In genomic region chr7:132994120-132994519, GRCm38 (mm10) we compare ENCODE assay signal across 14 mouse cellular contexts.
DNase-seq lines count a peak whose midpoint lies in the region; TF ChIP-seq lines count a peak whose summit lies in the region.
"Had no signal": no experiment of that assay in that cellular context is flagged by ENCODE, and none has a peak within 500 bp of the region (broad histone marks: within the 10 kb centered on the region; RNA-seq: fewer than 3 reads in every experiment).

No protein-coding gene starts in this region.

- H3K36me3 ChIP-seq in limb, embryonic 10.5 days: peaks cover 100% of the 10 kb centered on the region

- DNase-seq in gastrocnemius, adult 2 months: peak; percentile 25
- no peak for DNase-seq in gastrocnemius, postnatal 36 days
- no peak for DNase-seq in left cerebral cortex, adult 2 months (ENCODE audit: extremely low spot score in 1 of 2, low spot score in 2 of 2)
- DNase-seq in left cerebral cortex, adult 9 months (ENCODE audit: low spot score in 2 of 2): no peak
- peak; percentile 34 for DNase-seq in testis, postnatal 10 days (ENCODE audit: low spot score)
- DNase-seq in testis, postnatal 14 days (ENCODE audit: low spot score): no peak
- peak; percentile 28 for DNase-seq in limb, embryonic 10.5 days (ENCODE audit: low spot score)
- no peak for DNase-seq in cerebellum, postnatal 14 days
- DNase-seq: adrenal gland, adult 8-10 months; embryo, embryonic 11 days; kidney, postnatal 10 days; lung, postnatal 10 days; thymus, postnatal 36 days had no signal

- no peaks in the 10 kb centered on the region for H3K27me3 ChIP-seq in limb, embryonic 10.5 days (ENCODE audit: low read depth, poor library complexity, severe bottlenecking)
- H3K27me3 ChIP-seq: hindbrain, embryonic 15.5 days had no signal

- WGBS in limb, embryonic 10.5 days: 92% methylated on average over 8 of the region's 8 CpGs

- H3K9me3 ChIP-seq in limb, embryonic 10.5 days (replicated peaks): no peaks in the 10 kb centered on the region
- H3K9me3 ChIP-seq: hindbrain, embryonic 15.5 days had no signal

- H3K4me3 ChIP-seq in gastrocnemius, adult 2 months: no peak overlapping the region
- no peak overlapping the region for H3K4me3 ChIP-seq in left cerebral cortex, adult 2 months
- H3K4me3 ChIP-seq in limb, embryonic 10.5 days: no peak overlapping the region
- H3K4me3 ChIP-seq: hindbrain, embryonic 15.5 days had no signal

- intact Hi-C loops in gastrocnemius, adult 2 months (cut with DNase I): loop anchor here (5.0 kb wide), 2 partner anchors 182 to 322 kb away; partner anchors contain the start of gene Fam53b
- intact Hi-C loops in gastrocnemius, postnatal 36 days (cut with DNase I): loop anchor here (5.0 kb wide), 1 partner anchor 47 kb away; no protein-coding TSS in a partner anchor
- intact Hi-C loops in left cerebral cortex, adult 2 months (cut with DNase I): no loop called here

- peak overlapping the region; percentile 96 for H3K27ac ChIP-seq in gastrocnemius, adult 2 months
- H3K27ac ChIP-seq in left cerebral cortex, adult 2 months: no peak overlapping the region
- H3K27ac ChIP-seq in limb, embryonic 10.5 days: no peak overlapping the region

- H3K4me1 ChIP-seq in limb, embryonic 10.5 days: no peaks in the 10 kb centered on the region

- TF ChIP-seq CTCF in gastrocnemius, adult 2 months (IDR thresholded peaks at IDR 0.05): peak; percentile 39
- TF ChIP-seq CTCF in left cerebral cortex, adult 2 months (IDR thresholded peaks at IDR 0.05): peak; percentile 46

Comparison
In these comparisons a context has a peak if more than half of its experiments do, and no peak if none do; other contexts are left out.
1. DNase-seq: peak in gastrocnemius, adult 2 months (single experiment), testis, postnatal 10 days (single experiment) and limb, embryonic 10.5 days (single experiment); none in gastrocnemius, postnatal 36 days (0 of 2), left cerebral cortex, adult 2 months (0 of 2), left cerebral cortex, adult 9 months (0 of 2), testis, postnatal 14 days (single experiment) and cerebellum, postnatal 14 days (0 of 2).